Mouse (Mus musculus) adipocyte (in vitro differentiated cells): ENCODE measurements at regions not wholly inside any gene's neighbourhood (a gene's known extent, or its start where the extent isn't known, plus 50 kb on each side); places are given as distances from the start of the nearest gene placed in this dataset.
A peak's percentile ranks its signal among the peaks of the same experiment; 100 is the strongest.

Source experiments
- DNase-seq: peaks from one replicate; pipeline ENCODE4 v3.0.0-alpha.2; 2016; ENCODE audit warnings: low spot score

DNA sequence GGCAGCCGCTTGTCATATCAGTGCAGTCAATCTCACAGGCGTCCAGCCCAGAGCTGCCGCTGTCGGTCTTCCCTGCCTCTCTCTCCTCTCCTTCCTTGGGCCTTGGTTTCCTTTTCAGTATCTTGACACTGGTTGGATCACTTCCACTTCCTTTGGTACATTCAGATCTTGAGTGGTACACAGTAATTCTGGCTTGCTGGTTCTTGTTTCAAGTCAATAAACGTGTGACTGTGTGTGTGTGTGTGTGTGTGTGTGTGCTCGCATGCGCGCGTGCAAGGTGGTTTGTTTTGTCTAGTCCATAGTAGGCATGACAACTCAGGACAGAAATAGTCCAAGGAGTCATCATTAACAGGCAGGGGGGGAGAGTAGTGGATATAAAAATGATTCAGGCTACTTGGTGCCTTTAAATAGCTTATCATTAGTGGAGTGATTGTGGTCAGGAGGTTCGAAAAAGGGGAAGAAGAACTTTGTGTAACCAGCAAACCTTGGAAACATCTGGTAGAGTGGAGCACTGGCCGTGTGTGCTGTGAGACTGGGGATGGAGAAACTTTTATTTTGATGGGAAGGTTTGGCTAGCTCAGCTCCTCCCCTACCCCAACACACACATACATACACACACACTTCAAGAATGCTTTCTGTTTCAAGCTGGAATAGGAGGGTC, 117.1 kb upstream of the Serp2 start:
- no peak for DNase-seq

DNA sequence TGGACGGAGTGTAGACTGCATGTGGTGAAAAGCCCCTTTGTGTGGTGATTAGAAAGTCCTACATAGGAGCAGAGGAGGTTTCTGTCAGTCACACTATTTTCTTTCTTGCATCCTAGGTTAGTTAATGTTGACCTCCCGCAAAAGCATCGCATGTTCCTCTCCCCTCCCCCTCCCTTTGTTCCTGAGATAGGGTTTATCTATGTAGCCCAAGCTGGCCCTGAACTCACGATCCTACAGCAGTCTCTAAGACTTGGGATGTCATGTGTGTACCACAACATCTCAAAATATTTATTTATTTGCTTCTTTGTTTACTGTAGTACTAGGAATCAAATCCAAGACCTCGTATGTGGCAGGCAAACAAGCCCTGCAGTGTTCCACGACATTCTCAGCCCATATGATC, 116.2 kb upstream of the Serp2 start:
- DNase-seq: no peak

DNA sequence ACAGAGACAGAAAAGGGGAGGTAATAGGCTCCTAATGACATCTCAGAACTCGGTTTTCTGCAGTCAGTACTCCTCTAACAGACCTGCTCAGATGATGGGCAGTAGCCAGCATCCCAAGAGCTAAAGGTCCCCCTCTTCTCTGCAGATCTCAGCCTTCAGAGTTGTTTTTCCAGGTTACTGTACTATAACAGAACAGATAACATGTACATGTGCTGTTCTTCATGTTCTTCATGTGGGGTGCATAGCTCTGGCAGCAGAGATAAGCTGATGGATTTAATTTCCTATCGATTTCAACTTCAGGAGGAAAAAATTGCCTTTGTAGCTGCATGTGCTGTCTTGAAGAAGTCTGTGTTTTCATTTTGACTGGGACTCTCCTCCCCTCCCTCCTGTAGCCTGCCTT, 115.8 kb upstream of the Serp2 start:
- DNase-seq: no peak

DNA sequence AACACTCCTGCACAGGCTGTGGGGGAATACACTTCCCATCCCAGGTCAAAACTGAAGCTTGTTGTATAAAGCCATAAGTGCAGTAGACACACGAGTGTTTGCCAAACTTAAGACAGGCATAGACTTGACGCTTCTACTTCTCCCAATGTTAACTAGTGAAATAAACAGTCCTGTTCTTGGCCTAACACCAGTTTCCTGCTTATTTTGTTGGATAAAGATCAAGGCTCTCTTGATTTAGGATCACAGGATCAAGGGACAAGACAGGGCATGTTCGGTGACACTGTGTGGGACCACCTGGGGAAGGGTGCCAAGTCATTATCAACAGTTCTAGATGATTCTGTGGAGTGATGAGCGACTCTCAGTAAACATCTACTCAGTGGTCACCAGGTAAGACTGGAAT, 114.3 kb upstream of the Serp2 start:
- DNase-seq: no peak

DNA sequence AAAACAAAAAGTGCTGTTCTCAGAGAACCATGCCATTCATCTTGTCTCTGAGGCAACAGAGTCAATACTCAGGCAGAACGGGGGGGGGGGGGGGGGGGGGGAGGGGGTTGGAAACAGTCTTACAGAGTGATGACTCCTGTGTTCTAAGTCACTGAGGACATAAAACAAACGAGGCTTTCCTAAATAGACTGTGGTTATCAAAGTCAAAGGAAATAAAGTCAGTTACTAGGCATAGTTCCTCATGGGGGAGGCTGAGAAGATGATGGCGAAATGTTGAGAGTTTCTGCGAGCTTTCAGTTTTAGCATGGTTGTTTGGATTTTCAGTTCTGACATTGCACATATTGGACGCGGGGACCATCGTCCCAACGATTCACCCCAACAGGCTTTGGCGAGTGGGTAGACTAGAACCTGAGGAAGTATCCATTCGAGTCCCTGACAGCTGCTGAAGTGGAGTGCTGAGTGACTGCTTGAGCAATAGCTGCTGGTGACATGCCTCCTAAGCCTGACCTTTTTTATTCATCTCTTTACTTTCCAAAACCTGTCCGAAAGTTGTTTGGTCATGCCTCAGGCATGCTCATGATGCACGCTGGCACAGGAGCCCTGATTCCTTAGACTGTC, 109.2 kb upstream of the Serp2 start:
- DNase-seq: no peak

DNA sequence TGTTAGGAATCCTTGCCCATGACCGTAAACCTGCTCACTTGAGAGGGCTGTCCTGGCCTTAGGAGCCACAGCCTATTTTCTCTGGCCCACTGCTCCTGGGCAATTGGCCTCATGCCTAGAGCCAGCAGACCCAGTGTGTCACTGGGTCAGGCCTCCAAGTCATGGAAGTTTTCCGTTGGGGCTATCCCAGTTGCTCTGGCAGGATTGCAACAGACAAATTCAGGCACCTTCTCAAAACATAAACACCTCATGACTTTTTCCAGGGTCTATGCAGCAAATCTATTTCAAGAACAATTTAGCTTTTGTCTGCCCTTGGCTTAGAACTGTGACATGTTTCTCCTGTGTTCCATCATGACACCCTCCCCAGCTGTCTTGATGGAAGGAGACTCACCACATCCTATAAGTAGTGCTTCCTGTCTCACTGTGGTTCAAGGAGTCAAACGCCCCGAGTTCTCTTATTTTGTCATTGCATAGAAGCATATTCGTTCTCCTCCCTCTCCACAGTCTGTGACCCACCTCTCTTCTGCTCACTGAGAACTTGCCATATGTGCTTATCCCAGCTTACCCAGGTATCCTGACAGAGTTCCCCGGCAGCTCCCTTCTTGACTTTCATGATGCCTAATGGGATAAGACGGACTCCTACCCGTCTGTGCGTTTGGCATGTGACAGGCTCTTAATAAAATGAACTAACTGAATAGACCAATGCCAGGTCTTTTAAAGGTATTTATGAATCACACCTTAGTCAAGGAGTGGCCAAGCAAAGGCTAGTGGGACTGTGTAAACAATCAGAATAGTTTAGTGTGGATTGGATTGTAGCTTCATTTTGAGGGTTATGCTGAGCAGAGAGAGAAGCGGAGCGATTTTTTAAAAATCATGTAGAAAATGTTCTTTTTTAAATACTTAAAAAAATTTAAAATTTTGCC, 108.2 kb upstream of the Serp2 start:
- peak; percentile 66 for DNase-seq

DNA sequence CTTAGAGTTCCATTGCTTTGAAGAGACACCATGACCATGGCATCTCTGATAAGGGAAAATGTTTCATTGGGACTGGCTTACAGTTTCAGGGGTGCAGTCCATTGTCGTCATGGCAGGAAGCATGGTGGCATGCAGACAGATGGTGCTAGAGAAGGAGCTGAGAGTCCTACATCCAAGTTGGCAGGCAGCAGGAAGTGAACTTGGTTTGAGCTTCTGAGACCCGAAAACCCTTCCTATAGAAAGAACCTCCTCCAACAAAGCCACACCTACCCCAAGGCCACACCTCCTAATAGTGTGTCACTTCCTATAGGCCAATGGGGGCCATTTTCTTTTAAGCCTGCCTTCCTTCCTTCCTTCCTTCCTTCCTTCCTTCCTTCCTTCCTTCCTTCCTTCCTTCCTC, 107.1 kb upstream of the Serp2 start:
- no peak for DNase-seq

DNA sequence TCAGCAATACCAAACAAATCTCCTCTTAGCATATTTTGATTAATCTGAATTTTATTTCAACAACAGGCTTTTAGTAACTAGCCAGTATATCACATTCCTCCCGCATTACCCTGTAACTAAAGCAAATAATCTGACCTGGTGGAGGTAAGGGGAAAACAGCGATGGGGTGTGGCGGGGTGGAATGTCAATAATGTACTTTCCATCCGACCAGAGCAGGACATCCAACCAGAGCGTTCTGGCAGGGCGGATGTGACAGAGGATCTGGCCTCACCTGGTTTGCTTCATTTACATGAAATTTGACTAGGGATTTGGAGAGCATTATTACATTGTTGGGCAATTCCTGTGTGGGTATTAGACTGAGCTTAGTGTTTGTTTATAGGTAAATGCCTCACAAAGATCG, 106.2 kb upstream of the Serp2 start:
- DNase-seq: no peak

DNA sequence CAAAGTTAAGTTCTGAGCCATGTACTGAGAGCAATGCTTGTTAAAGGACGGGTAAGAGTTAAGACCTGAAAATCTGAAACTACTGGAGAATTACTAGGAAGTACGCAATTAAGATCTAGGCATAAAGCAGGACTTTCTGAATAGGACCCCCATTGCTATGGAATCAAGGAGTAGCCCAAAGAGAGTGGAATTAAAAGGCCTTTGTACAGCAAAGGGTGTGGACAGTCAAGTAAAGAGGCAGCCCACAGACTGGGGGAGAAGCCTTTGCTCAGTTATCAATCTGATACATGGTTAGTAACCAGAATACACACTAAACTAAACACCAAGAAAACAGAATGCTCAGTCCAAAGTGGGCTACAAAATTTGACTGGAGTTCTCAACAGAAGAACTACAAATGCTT, 104.2 kb upstream of the Serp2 start:
- no peak for DNase-seq

DNA sequence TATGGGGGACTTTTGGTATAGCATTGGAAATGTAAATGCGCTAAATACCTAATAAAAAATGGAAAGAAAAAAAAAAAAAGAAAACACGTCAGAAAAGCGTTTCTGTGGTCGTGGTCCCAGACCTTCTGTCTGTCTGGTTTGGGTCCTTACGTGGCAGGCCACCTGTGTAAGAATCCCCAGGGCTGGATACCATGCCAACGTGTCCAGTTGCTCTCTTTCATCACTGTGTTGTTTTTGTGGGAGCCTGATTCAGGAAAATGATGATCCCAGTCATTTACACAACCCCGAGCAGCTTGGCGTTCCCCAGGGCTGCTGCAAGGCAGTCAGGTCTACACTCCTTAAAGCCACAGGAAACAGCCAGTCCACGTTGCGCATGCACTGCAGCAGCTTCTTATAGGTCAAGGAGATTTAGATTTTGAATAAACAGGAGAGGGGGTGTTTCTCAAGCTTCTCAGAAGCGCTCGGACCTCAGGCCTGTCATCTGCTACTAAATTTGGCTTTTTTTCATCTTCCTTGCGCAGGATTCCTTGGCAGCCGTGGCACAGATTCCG, 102.3 kb upstream of the Serp2 start:
- DNase-seq: no peak

DNA sequence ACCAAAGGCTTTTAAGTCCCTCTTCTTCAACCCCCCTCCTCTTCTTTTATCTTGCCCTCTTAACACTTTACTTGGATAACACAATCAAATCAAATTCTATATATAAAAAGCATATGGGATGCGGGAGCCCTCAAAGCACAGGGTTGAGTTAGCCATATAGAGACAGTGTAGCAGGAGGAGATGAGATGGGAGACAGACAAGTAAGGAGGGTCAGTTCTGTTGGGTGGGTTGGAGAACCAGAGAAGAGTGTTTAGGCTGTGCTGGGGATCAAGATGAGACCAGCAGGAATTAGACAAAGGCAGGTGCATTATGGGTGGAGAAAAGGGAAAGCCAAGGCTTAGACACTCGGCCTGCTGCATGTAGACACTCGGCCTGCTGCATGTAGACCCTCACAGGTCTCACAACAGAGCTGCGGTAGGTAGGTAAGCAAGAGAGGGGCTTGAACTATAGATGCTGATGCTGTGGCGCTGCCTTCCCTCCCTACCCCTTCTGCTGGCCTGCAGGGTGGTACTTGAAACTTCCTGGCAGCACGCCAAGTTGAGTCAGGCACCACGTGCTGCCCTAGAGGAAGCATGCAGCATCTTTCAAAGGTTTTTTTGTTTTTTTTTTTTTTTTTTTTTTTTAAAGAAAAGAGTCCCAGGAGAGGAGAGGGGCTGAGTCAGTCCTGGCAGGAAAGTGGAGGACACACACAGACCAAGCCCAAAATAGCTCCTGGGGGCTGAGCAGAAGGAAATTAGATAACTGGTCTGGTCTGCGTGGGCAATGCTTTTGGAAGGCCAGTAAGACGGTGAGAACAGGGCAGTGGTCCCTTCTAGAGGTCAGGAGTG, 101.3 kb upstream of the Serp2 start:
- DNase-seq: peak; percentile 24

DNA sequence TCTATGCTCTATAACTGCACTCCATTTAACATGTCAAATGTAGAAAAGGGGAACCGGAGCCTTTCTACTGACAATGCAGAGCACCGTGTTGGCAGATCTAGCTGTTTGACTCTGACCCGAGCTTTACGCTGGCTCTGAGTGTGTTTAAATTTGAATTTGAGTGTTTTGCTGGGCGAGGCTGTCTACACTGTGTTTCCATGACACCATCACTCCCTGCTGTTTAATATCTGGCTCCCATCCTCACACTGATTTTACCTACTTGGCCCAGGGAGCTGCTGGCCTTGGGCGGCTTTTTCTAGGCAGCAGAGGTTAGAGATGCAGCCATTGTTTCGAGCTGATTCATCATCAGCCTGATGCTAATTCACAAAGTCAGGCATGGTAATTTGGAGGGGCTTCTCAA, 100.7 kb upstream of the Serp2 start:
- DNase-seq: peak; percentile 8

DNA sequence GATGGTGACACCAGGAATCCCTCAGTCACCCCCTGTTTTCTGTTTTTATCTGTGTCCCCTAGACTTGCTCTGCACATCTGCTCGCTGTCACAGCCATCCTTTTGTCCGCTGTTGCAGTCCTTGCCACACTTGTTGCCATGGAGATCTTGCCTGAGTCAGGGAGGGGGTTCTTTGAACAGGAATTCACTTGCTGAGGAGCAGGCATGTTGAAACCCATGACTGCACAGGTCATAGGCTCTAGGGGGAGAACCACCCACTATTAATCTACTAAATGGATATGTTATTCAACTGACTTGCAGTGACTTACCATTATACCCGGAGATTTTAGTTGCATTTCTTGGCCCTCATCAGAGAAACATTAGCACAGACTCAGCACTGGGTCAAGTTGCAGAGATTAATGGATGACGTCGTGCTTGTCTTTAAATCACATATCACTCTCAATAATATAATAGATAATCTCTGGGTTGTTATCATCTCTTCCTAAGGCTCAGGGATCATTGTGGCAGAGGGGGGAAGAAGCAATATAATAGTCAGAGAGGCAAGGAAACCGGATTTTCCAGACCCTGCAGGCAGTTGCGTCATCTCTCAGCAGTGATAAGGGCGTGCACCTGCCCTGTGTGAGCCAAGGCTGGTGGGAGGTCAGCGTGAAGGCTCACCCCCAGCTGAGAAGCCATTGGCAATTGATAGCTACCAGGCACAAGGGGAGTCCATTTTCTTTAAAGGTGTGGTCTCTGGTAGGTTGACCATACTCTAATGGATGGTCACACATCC, 95.9 kb upstream of the Serp2 start:
- no peak for DNase-seq

DNA sequence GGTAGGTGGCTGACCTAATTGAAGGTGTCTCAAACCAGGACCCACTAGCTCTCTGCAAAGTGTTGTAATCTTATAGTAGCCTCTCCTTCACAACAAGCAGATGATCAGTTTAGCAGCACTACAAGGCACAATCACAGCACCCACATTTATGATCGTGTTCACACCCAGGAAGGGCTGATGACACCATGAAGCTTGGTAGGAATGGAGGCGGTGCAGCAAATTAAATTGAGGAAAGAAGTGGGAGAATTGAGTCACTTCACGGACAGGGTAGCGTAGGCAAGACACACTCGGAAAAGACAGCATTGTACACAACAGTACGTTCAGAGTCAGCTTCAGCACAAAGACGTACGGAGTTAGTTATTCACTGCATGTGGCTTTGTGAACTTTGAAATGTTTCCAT, 94.4 kb upstream of the Serp2 start:
- DNase-seq: no peak

DNA sequence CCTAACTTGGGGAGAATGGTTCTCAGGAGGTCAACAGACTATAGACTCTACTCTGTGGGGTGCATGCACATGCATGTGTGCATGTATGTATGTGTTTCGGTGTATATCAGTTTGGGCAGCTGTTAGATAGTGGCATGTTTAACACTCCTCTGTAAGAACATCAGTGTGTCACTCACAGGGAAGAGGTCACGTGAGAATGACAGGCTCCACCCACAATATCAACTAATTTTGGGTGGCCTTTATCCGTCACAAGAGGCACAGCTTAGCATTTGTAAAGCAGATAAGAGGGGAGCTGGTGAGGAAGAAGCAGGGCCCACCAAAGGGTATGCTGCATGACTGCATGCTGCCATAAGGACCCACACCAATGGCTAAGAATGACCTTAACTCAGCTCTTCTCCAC, 93.2 kb upstream of the Serp2 start:
- DNase-seq: no peak

DNA sequence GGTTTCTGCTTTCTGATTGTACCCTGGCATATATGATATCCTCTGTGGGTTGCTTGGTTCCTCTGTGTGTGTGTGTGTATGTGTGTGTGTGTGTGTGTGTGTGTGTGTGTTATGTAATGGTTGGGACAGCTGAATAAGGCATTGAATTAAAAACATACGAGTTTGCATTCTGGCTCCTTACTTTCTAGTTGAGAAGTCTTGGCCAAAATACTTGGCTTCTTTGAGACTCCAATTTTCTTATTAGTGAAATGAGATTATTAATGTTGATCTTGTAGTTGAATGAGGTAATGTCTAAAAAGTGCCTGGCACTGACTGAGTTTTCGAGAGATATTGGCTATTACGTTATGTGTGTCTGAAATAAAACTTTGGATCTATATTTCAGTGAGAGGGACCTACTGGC, 88.0 kb upstream of the Serp2 start:
- no peak for DNase-seq

DNA sequence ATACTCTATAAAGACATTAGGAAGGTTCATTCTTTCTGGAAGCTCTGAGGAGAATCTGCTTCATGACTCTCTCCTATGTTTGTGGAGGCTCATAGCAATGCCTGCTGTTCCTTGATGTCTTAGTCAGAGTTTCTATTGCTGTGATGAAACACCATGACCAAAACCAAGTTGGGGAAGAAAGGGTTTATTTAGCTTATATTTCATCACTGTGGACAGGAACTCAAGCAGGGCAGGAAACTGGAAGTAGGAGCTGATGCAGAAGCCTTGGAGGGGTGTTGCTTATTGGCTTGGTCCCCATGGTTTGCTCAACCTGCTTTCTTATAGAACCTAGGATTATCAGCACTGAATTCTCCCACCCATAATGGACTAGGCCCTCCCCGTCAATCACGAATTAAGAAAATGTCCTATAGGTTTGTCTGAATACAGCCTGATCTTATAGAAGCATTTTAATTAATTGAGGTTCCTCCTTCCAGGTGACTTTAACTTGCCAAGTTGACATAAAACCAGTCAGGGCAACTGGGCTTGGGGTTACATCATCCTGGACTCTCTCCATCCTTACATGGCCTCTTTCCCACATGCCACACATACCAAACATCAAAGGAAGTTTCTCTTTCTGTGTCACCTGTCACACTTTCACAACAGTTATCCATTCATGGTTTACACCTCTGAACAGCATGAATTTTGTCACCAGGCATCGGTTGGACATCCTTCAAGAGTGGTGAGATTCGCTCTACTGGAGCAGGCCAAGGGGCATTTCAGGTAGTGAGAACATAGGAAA, 85.3 kb upstream of the Serp2 start:
- DNase-seq: no peak

DNA sequence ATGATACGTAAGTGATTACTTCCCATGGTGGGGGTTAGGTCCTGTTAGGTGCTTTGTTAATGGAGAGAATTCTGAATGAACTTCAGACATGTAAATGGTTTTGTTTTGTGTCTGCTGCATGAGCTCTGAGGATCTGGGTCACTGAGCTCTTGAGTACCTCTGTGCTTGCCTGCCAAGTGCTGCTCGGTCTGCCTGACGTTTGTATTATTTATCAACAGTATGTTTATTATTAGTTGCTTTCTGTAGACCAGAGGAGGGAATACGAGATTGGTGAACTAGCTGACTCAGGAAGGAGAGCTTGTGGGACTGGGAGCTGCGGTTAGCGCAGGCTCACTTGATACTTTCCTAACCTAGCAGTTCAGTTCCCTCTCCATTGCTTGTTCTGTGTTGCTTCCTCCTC, 76.5 kb upstream of the Serp2 start:
- DNase-seq: no peak

DNA sequence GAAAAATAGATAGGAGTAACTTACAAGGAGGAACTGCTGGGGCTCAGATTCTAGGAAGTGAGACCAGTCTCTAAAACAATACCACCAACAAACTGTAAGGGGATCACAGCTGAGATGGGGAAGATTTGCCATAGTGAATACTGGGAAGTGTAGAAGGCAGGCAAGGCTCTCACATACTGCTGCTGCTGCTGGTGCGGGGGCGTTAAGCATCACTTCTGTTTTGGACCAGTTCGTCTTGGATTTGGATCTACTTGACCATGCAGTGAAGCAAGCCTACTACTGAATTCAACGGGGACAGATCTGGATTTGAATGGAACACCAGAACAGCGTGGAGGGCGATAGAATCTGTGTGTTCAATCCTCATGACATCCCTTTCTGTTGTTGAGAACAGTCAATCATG, 76.1 kb upstream of the Serp2 start:
- no peak for DNase-seq

DNA sequence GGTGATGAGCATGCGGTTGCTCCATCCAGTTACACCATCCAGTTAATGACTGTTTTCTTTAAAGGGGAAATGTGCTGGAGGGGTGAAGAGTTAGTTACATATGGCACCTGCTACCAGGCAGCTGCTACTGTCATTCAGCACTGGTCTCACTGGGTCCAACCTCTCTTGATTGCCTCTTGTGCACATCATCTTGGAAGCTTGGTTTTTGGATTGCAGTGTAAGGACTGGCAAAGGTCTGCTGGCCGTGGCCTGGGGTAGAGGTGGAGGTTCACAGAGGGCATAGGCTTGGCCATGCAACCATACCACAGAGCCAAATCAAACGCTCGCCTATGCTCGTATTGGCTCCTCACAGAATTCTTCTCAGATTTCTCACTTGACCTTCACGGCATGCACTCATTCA, 75.1 kb upstream of the Serp2 start:
- DNase-seq: peak; percentile 47
